Mouse (Mus musculus) CH12F3 (cell line): ENCODE data around the gene Spice1.

Experiments
- in situ Hi-C: fragments of 300-500 bp; cut with MboI; formaldehyde crosslinking; loops from 2 replicates; pipeline ENCODE4 v1.14.3; 2020; ENCODE audit warnings: low sequenced_read_pairs

The Spice1 gene

DNA sequence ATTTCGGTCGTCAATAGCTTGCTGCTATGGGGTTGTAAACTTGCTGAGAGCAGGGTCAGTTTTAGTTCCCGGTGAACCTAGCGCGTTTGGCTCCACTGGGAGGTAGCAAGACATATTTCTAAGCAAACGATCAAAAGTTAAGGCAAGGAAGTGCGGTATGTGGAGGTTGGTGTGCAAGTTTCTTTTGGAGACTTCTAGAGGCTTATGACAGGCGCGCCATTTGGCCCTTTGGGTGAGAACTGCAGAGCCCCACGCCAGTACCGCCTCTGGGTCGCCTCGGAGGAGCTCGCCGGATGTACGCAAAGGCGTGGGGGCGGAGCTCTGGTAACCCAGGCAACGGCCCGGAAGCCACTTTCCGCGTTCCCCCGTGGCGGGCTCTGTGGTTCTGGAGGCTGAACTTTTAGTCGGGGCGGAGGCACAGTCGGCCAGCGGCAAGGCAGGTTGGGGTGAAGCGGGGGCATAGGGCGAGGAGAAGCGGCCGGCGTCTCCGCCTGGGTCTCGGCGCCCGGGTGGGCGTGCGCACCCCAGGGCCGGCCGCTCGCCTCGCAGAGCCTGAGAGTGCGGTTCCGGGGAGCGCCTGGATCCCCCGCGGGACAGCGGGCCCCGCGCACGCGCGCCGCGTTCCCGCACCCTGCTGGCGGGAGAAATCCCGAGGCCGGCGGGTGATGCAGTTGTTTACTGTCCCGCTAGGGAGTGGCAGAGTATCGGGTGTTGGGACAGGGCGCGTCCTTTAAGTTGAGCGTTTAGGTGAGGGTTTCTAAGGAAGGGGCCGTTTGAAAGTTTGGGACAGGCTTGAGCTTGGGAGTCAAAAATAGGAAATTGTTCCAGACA is at the start of gene Spice1:
Spice1 (plus strand) TSS at position 51 of the 831 bp plus-strand sequence.
- in situ Hi-C loops, result no loop called here

DNA sequence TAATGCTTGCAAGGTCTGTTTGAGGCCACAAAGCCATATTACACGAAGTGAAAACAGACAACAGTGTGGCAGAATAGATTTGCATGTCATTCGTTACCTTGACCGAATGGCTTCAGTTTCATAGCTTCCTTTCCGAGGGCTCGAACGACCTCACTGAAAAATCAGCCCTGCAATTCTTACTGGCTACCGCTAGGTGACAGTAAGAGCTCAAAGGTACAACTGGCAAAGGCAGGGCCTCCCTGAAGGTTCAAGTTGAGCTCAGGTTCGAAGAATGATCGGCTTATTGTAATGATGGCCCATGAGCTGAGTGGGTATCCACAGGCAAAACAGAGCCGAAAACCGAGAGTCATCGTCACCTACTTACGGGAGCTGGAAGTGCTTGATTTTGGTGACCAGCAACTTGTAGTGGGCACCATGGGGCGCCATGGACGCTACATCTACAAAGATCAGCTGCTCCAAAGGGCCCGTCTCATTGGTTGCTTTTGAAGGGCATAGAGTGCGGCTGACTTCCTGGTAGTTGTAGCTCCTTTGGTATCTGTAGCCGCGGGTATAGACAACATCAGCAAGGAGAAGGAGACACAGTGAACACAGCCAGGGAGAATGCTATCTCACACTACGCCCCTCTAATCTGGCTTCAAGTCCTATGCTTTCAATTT is 47.4 kb upstream of the Spice1 start:
- in situ Hi-C loops, result no loop called here

DNA sequence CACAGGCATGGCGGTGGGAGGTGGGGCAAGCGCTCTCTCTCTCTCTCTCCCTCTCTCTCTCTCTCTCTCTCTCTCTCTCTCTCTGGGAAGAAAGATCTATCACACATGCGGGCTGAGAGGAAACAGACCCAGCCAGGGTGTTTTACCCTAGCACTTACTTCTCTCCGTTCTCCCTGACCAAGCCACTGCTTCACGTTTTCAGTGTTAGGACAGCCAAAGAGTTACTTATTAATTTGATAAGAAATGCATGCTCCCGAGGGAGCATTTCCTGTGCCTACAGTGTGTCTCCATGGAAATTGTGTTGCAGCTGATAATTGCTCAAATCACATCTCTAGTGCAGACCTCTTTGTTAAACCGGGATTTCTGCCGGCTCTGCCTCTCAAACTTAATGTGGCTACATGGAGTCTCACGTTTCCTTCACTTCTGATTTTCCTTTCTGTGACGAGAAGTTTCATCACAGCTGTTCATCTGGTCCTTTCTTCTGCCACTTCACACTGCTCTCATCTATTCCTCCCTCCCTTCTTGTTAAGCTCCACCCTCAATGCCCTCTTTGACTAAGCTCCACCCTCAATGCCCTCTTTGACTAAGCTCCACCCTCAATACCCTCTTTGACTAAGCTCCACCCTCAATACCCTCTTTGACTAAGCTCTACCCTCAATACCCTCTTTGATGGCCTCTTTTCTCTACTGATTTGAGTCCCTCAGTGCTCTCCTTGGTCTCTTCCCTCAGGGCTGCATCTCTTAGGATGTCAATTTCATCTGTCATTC is 44.6 kb upstream of the Spice1 start:
- in situ Hi-C loops, result no loop called here

DNA sequence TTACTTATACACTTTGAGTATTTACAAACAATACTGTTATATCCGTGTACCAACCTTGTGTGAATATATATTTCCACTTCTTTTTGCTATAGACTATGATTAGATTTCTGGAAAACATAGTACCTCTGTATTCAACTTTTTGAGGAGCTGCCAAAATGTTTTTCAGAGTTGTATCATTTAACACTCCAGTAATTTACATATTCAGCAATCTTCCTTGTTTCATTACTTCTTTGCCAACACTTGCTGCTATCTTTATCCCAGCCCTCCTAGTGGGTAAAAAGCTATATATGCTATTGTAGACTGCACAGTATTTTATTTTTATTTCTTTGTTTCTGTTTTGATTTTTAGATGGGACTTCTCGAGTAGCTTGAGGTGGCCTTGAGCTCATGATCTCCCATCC is 43.1 kb upstream of the Spice1 start:
- in situ Hi-C loops, result no loop called here

DNA sequence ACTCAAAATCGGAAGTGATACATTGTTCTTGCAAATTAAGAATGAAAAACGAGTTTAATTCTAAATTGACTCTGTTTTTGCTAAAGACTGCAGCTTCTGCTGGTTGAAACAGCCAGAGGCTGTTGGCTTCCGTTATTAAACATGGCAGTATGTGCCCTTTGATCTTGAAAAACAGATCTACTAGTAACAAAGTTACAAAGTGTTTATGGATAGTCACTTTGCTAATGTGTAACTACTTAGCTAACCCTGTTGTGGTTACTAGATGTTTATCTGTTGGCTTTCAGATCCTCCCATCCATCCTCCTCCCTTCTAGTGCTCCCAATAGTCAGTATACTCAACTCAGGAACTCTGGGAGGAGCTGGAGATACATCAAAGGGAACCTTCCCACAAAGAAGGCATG is 41.3 kb upstream of the Spice1 start:
- in situ Hi-C loops, result no loop called here

DNA sequence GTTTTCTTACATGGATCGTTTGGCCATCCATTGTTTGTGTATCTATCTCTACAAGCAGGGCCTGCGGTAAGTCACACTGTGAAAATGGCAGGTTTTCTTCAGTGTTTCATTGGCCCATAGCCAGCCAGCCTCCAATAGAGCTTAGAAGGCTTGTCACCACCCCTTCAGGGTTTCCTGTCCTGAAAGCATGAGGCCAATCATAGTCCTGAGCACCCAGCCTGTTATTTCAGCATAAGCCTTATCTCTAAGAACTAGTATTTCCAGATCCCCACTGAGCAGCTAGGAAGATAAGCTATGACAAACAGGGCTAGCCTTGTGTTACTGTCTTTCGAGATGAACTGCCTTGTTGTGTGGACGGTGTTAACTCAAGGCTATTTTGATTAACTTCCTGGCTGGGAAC is 33.5 kb upstream of the Spice1 start:
- in situ Hi-C loops, result no loop called here

DNA sequence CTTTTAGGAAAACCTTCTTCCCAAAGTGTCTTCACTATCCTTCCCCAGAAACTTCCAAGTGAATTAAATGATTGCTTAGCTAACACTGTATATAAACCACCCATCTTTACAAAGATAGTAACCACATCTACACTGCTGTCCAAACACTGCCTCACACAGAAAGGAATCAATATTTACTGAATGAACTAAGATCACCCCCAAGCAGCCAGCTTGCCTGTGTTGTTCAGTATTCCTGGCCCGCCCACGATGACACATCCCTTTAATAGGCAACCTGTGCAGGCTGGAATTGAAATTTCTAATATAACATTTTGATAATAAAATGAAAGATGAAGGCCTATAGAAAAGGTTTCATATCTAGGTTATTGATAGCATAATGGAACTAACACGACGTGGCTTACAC is 30.6 kb upstream of the Spice1 start:
- in situ Hi-C loops, result no loop called here

DNA sequence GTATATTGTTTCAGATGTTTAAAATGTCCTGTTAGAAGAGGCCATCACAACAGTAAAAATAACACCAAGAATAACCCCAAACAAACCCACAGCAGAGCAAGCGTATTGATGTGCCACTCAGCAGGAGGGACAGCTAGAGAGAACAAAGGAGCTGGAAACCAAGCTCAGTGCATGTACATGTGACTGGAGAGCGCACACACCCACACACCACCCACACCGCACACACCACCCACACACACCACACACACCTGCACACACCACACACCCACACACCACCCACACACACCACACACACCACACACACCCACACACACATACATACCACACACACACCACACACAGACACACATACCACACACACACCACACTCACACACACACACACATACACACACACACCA is 26.7 kb upstream of the Spice1 start:
- in situ Hi-C loops, result no loop called here

DNA sequence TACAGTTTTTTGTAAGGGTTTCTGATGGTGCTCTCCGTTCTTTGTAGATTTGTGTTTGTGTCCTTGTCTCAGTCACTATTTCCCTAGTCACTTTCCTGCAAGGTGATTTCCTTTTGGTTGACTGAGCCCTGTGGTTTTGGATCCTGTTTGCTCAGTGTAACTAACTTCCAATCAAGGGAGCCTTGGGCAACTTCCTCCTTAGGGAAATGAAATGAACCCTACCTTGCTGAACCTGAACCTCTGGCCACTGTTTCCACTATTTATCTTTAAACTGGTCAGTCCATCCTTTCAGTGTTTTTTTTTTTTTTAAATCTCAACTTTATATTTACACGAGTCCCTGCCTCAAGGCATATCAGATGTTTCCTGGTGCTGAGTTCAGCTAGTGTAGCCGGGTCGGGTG is 18.3 kb upstream of the Spice1 start:
- in situ Hi-C loops, result no loop called here

DNA sequence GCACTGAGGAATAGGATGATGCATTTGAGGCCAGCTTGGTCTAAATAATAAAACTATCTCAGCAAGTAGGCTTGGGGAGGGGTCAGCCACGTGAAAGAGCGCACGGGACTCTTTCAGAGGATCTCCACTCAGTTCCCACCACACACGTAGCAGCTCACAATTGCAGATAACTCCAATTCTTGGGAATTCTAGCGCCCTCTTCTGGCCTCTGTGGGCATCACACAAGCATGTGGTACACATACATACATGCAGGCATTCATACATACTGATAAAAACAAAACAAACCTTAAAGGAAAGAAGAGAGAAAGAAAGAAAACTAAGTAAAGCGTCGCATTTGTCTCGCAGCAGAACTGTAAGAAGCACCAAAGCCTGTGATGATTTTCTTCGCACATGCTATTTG is 16.3 kb upstream of the Spice1 start:
- in situ Hi-C loops, result no loop called here

DNA sequence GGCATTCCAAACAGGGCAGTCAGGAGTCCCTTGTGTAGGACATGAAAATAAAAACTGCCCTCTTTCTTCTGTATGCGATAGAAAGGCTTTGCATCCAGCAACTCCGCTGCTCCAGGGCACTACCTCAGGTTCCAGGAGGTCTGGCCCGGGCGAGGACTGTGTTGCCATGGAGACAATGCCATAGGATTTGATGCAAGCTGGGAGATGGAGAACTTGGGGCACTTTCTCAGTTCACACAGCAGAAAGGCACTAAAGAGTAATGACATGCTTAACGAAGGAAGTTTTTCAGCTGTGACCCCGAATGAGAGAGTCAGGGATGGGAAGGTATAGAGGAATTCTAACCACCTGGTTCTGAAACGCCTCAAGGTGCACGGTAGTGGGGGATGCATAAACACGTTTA is 15.8 kb upstream of the Spice1 start:
- in situ Hi-C loops, result no loop called here

DNA sequence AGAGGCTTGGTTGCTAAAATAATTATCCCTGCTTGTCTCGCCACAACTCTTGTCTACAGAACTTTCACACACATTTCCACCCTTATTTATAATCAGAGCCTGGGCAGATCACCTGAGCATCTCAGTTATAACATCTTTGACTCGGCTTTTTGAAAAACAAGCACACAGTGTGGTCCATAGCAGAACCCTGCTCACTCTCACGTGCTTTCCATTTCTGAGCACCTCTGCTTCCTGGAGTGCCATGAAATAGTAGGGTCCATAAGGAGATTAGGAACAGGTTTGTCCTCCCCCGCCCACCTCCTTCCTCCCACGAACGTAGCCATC is 15.3 kb upstream of the Spice1 start:
- in situ Hi-C loops, result no loop called here

DNA sequence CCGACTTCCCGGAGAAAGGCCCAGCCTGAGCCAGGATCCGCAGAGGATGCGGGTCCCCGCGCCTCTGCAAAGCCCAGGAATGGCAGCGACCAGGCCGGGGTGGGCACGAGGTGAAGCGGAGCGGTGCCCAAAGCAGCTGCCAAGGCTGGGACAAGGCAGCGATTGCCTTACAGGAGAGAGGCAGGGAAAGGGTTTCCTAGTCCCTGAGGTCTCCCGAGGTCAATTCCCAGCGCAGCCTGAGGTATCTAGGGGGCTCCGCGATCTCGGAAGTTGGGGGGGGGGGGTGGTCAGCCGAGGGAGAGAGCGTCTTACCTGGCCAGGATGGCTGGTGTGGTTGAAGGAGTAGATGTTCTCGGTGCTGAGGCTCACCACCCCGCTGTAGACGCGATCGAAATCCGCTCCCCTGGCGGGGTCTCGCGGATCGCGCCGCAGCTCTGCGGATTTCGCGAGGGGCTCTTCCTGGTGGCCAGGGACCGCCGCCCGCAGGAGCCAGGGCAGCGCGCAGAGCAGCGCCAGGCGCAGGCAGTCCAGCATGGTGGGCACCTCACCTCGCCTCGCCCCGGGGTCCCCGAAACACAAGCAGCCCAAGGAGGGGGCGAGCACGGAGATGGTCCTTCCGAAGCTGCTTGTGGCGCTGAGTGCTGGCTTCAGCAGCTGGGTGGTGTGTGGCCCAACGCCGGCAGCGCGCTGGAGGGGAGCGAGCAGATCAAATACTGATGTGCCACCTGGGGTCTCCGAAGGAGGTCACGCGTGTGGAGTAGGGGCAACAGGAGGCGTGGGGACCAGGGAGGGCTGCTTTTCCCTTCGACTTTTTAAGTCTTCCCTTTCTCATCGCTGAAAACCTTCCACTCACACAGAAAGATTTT is 14.7 kb upstream of the Spice1 start:
- in situ Hi-C loops, result no loop called here

DNA sequence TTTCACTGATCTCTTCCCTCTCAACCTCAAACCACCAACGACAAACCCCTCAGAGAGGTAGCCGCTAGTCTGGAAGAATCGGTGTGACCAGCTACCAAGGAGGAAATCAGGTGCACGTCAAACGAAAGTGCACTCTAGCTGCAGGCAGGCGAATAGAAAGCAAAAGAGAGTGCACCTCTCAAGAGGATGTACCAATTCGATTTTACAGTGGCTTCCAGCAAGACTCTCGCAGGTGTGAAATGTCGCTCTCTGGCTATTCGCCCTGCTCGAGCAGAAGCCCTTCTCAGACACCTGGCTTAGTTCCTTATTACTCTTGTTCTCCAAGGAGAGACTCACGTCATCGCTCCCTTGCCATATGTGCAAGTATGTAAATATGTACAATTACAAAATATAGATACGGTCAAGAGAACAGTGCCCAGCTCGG is 14.0 kb upstream of the Spice1 start, which contains the start of gene Sidt1:
Sidt1 (minus strand) TSS at position 336 of the 424 bp plus-strand sequence.
- in situ Hi-C loops, result no loop called here

DNA sequence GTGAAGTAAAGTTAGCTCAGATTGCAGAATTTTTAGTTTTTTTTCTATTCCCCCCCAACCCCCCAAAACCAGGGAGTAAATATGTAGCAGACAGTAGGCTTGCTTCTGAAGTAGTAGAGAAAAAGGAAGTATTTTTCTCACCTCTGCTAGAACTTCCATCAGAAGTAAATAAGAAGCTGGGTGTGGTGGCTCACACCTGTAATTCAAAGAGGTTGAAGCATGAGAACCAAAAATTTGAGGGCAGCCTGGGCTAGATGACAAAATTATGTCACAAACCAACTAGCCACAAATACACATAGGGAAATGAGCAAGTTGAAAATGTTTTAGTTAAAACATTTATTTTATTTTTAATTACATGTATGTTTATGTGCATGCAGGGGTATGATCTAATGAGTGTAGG is 9.4 kb upstream of the Spice1 start:
- in situ Hi-C loops, result no loop called here

DNA sequence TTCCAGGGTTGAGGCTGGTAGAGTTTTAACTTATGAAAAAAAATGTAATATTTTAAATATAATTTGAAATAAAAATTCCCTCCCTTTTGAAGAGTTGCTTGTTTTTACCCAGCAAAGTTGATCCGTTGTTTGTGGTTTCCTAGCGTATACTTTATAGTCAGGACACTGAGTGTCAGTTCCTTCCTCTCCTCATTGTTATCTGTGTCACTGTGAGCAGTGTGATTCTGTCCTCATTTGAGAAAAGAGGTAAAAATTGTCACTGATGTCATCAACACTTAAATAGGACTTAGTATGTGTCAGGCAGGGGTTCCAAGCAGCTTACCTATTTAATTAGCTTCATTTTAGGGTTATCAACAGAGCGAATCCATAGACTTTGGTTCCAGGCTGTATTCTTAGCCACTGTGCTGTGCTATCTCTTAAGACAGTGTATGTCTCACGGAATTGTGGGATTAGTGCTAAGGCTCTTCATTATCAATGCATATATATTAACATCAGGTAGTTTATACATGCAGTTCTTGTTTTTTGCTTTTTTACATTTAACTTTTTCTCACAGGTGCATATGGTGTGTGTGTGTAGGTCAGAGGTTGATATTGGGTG is 3.0 kb downstream of the Spice1 start:
- in situ Hi-C loops, result no loop called here

DNA sequence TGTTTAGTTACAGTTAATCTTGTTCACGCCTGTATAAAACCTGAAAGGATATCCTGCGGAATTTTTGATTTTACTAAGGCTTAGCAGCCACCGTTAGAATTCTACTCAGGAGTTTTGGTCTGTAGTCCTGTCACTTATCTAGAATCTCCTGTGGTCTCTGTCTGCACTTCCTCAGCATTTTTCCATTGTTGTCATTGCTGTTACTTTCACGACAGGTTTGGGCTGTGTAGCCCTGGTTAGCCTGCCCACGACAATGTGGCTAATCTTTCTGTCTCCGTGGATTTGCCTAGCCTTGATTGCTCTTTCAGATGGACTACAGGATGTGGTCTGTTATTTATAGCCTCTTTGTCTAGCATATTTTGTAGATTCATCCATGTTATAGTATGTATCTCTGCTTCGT is 9.4 kb downstream of the Spice1 start:
- in situ Hi-C loops, result no loop called here

DNA sequence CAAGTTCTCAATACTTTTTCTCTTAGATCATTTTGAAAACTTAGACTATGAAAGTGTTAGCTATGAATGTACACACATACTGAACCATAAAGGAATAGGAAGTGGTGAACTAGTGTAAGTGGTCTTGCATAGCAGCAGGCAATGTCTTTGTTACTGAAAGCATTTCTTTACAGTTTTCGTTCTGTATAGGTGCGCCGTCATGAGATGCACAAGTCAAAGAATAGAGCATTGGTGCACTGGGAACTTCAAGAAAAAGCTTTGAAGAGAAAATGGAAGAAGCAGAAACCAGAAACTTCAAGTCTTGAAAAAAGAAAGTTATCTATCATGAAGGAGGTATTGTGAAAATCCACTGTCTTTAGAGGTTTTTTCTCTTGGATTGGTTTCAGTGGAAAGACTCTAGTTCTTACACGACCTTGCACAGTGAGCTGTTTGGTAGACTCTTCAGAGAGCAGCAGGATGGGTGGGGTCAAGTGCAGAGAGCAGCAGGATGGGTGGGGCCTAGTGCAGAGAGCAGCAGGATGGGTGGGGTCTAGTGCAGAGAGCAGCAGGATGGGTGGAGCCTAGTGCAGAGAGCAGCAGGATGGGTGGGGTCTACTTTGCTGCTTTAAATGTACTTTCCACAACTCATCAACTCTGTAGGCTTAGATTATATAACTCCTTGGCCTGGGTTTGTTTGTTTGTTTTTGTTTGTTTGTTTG is 10.8 kb downstream of the Spice1 start:
- in situ Hi-C loops, result no loop called here

DNA sequence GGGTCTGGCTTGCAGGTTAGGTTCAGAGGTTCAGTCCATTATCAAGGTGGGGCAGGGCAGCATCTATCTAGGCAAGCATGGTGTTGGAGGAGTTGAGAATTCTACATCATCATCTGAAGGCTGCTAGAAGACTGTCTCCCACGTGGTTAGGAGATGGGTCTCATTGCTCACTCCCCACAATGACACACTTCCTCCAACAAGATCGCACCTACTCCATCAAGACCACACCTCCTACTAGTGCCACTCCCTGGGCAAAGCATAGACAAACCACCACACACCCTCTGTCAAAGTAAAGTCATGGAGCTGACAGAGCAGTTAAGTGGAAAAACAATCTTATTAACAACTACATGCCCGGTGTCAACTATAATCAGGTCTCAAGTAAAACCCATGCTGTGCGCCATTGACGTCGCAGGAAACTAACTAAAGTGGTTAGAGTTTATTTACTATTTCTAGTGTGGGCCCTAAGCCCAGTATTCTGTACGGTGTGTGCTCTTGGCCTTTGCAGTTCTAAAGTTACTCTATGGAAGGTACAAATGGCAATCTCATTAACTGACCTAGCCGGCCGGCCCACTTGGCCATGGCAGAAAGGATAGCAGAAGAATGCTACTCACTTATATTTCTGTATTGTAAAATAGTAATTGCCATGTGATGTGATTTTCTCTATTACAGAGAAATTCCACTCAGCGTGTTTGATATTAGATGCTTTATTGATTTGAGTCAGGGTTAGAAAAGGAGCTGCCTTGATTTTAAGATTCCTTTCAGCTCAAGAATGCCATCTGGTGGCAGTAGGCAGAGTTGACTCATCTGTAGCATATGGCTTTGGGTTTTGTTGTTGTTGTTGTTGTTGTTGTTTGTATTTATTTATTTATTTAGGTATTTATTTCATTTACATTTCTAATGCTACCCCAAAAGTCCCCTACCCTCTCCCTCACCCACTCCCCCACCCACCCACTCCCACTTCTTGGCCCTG is 15.3 kb downstream of the Spice1 start:
- in situ Hi-C loops, result no loop called here
